ENCODE assay signal across 16 mouse cellular contexts in the genomic region with DNA sequence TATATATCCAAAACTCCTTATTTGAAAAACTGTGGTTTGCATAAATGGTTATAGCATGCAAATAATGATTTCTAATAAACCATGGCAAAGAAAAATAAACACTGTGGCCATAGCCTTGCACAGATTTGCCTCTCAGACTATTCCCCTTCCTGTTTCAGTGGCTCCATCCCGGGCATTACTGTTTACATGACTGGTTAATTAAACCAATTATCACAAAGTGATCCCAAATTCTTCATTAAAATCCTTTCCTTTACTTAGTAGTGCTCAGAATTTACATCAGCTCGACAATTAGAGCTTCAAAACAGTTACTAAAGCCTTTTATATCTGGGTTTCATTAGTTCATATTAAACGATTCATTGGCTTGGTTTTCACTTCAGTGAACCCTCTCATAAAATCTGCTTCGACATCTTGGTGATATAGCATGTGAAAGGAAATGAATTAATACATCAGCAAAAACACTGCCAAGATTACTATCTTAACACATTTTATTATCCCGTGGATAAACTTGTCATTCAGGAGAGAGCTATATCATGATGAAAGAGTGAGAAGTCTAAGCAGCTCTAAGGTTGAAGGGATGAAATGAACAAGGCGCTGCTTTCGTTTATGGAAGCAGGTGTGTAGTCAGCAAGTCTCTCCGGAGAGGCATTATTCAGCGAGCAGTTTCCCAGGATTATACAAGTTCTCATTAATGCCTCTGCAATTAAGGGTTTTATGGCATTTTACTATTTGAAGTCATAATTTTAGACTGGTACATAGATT.
DNase-seq lines count a peak whose midpoint lies in the region; ATAC-seq and TF ChIP-seq lines count a peak whose summit lies in the region.
"Had no signal": no experiment of that assay in that cellular context is flagged by ENCODE, and none has a peak within 500 bp of the region (broad histone marks: within the 10 kb centered on the region; RNA-seq: fewer than 3 reads in every experiment).

No protein-coding gene starts in this region.

- 49% methylated on average over 9 of the region's 9 CpGs for WGBS in embryonic facial prominence, embryonic 14.5 days
- 74% methylated on average over 9 of the region's 9 CpGs for WGBS in embryonic facial prominence, embryonic 10.5 days
- WGBS in midbrain, embryonic 13.5 days, result 64% methylated on average over 9 of the region's 9 CpGs
- 61% methylated on average over 9 of the region's 9 CpGs for whole genome bisulfite sequencing in midbrain, embryonic 16.5 days
- 16% methylated on average over 9 of the region's 9 CpGs for WGBS in forebrain, postnatal 0 days
- WGBS in lung, postnatal 0 days, result 62% methylated on average over 9 of the region's 9 CpGs

- TF ChIP-seq CTCF in forebrain, postnatal 0 days (IDR thresholded peaks at IDR 0.05; ENCODE audit: low read depth), result no peak
- no peak for TF ChIP-seq CTCF in lung, postnatal 0 days (IDR thresholded peaks at IDR 0.05)

- peak; percentile 8 for DNase-seq in embryonic facial prominence, embryonic 14.5 days (ENCODE audit: low spot score)
- no peak for DNase-seq in embryonic facial prominence, embryonic 10.5 days (ENCODE audit: low spot score)
- peak; percentile 1 for DNase-seq in forebrain, postnatal 0 days
- DNase-seq in retina, postnatal 1 day, result peak; percentile 86
- no peak for DNase-seq in thymus, adult 18-20 months
- DNase-seq in lung, postnatal 0 days (ENCODE audit: low spot score), result no peak
- DNase-seq: B cell, adult 2 months; cerebellum, adult 18-20 months; gastrocnemius, adult 2 months; heart, adult 18-20 months; lung, embryonic 14.5 days had no signal

- no peaks in the 10 kb centered on the region for H3K4me1 ChIP-seq in embryonic facial prominence, embryonic 14.5 days (ENCODE audit: control insufficient read depth, insufficient read depth, low read length)
- H3K4me1 ChIP-seq in embryonic facial prominence, embryonic 10.5 days, result no peaks in the 10 kb centered on the region
- no peaks in the 10 kb centered on the region for H3K4me1 ChIP-seq in midbrain, embryonic 13.5 days (replicated peaks)
- no peaks in the 10 kb centered on the region for H3K4me1 ChIP-seq in midbrain, embryonic 16.5 days (ENCODE audit: control insufficient read depth, insufficient read depth, low read length)
- H3K4me1 ChIP-seq in forebrain, postnatal 0 days (ENCODE audit: insufficient read depth), result no peaks in the 10 kb centered on the region
- H3K4me1 ChIP-seq in lung, postnatal 0 days (ENCODE audit: insufficient read depth, low read depth, low read length), result no peaks in the 10 kb centered on the region
- H3K4me1 ChIP-seq: heart, embryonic 15.5 days had no signal

- TF ChIP-seq EP300 in lung, postnatal 0 days (IDR thresholded peaks at IDR 0.05), result no peak

- H3K36me3 ChIP-seq in embryonic facial prominence, embryonic 14.5 days (ENCODE audit: control insufficient read depth, insufficient read depth, low read length), result no peaks in the 10 kb centered on the region
- H3K36me3 ChIP-seq in embryonic facial prominence, embryonic 10.5 days (replicated peaks), result no peaks in the 10 kb centered on the region
- H3K36me3 ChIP-seq in midbrain, embryonic 13.5 days, result no peaks in the 10 kb centered on the region
- H3K36me3 ChIP-seq in midbrain, embryonic 16.5 days (ENCODE audit: control insufficient read depth, insufficient read depth, low read length), result no peaks in the 10 kb centered on the region
- no peaks in the 10 kb centered on the region for H3K36me3 ChIP-seq in forebrain, postnatal 0 days (ENCODE audit: insufficient read depth)
- no peaks in the 10 kb centered on the region for H3K36me3 ChIP-seq in lung, postnatal 0 days (ENCODE audit: insufficient read depth, low read length)
- H3K36me3 ChIP-seq: heart, embryonic 15.5 days had no signal

- H3K4me2 ChIP-seq in embryonic facial prominence, embryonic 14.5 days (ENCODE audit: low read depth, low read length), result no peak overlapping the region
- H3K4me2 ChIP-seq in midbrain, embryonic 13.5 days (replicated peaks), result no peak overlapping the region
- no peak overlapping the region for H3K4me2 ChIP-seq in midbrain, embryonic 16.5 days (ENCODE audit: low read length)
- peak overlapping the region; percentile 30 for H3K4me2 ChIP-seq in forebrain, postnatal 0 days (ENCODE audit: low read depth)
- H3K4me2 ChIP-seq in lung, postnatal 0 days (replicated peaks; ENCODE audit: low read depth, low read length), result no peak overlapping the region
- H3K4me2 ChIP-seq: heart, embryonic 15.5 days; liver, embryonic 11.5 days; lung, embryonic 14.5 days had no signal

- H3K27ac ChIP-seq in embryonic facial prominence, embryonic 14.5 days (replicated peaks; ENCODE audit: low read depth, low read length), result no peak overlapping the region
- H3K27ac ChIP-seq in embryonic facial prominence, embryonic 10.5 days (replicated peaks), result no peak overlapping the region
- 0 out of 2 replicates have a peak overlapping the region, but pooled peaks have one; percentile 9 for H3K27ac ChIP-seq in midbrain, embryonic 13.5 days
- H3K27ac ChIP-seq in midbrain, embryonic 16.5 days (ENCODE audit: low read length), result no peak overlapping the region
- no peak overlapping the region for H3K27ac ChIP-seq in forebrain, postnatal 0 days (ENCODE audit: low read depth, low read length)
- no peak overlapping the region for H3K27ac ChIP-seq in lung, postnatal 0 days (ENCODE audit: low read length)
- H3K27ac ChIP-seq: gastrocnemius, adult 2 months; heart, embryonic 15.5 days; left cerebral cortex, adult 2 months had no signal

- H3K4me3 ChIP-seq in embryonic facial prominence, embryonic 14.5 days (ENCODE audit: low read depth, low read length), result no peak overlapping the region
- H3K4me3 ChIP-seq in embryonic facial prominence, embryonic 10.5 days, result no peak overlapping the region
- no peak overlapping the region for H3K4me3 ChIP-seq in midbrain, embryonic 13.5 days (replicated peaks)
- H3K4me3 ChIP-seq in midbrain, embryonic 16.5 days (ENCODE audit: low read depth, low read length), result no peak overlapping the region
- no peak overlapping the region for H3K4me3 ChIP-seq in forebrain, postnatal 0 days (ENCODE audit: low read depth, low read length)
- H3K4me3 ChIP-seq in lung, postnatal 0 days (ENCODE audit: low read depth, low read length), result no peak overlapping the region
- H3K4me3 ChIP-seq: gastrocnemius, adult 2 months; heart, embryonic 15.5 days; left cerebral cortex, adult 2 months had no signal

- no peaks in the 10 kb centered on the region for H3K9me3 ChIP-seq in embryonic facial prominence, embryonic 14.5 days (ENCODE audit: control insufficient read depth, low read length)
- H3K9me3 ChIP-seq in embryonic facial prominence, embryonic 10.5 days, result no peaks in the 10 kb centered on the region
- no peaks in the 10 kb centered on the region for H3K9me3 ChIP-seq in midbrain, embryonic 13.5 days
- no peaks in the 10 kb centered on the region for H3K9me3 ChIP-seq in midbrain, embryonic 16.5 days (replicated peaks; ENCODE audit: control insufficient read depth, low read length, poor library complexity, severe bottlenecking)
- H3K9me3 ChIP-seq in forebrain, postnatal 0 days (ENCODE audit: low read length), result no peaks in the 10 kb centered on the region
- no peaks in the 10 kb centered on the region for H3K9me3 ChIP-seq in lung, postnatal 0 days (ENCODE audit: low read length)
- H3K9me3 ChIP-seq: heart, embryonic 15.5 days had no signal

- no peak overlapping the region for H3K9ac ChIP-seq in embryonic facial prominence, embryonic 14.5 days (ENCODE audit: low read depth, low read length)
- H3K9ac ChIP-seq in midbrain, embryonic 13.5 days (replicated peaks), result no peak overlapping the region
- H3K9ac ChIP-seq in midbrain, embryonic 16.5 days (ENCODE audit: low read depth, low read length), result no peak overlapping the region
- H3K9ac ChIP-seq in forebrain, postnatal 0 days, result no peak overlapping the region
- H3K9ac ChIP-seq in lung, postnatal 0 days (replicated peaks; ENCODE audit: low read depth), result no peak overlapping the region
- H3K9ac ChIP-seq: heart, embryonic 15.5 days; lung, embryonic 14.5 days had no signal

- no peak for ATAC-seq in embryonic facial prominence, embryonic 14.5 days (ENCODE audit: low read depth)
- no peak for ATAC-seq in midbrain, embryonic 13.5 days
- ATAC-seq in midbrain, embryonic 16.5 days, result no peak
- peak; percentile 27; the same call in 1 of the 2 replicates for ATAC-seq in forebrain, postnatal 0 days
- no peak for ATAC-seq in lung, postnatal 0 days

- H3K27me3 ChIP-seq in embryonic facial prominence, embryonic 14.5 days (replicated peaks; ENCODE audit: control insufficient read depth, insufficient read depth, low read length), result no peaks in the 10 kb centered on the region
- H3K27me3 ChIP-seq in embryonic facial prominence, embryonic 10.5 days (replicated peaks; ENCODE audit: low read depth, poor library complexity, severe bottlenecking), result no peaks in the 10 kb centered on the region
- no peaks in the 10 kb centered on the region for H3K27me3 ChIP-seq in midbrain, embryonic 13.5 days
- no peaks in the 10 kb centered on the region for H3K27me3 ChIP-seq in midbrain, embryonic 16.5 days (ENCODE audit: control insufficient read depth, insufficient read depth, low read depth, low read length)
- H3K27me3 ChIP-seq in forebrain, postnatal 0 days (ENCODE audit: insufficient read depth, low read length), result no peaks in the 10 kb centered on the region
- H3K27me3 ChIP-seq in lung, postnatal 0 days (replicated peaks; ENCODE audit: insufficient read depth, low read length), result no peaks in the 10 kb centered on the region
- H3K27me3 ChIP-seq: heart, embryonic 15.5 days had no signal

Comparison
In these comparisons a context has a peak if more than half of its experiments do, and no peak if none do; other contexts are left out.
1. DNase-seq: peak in embryonic facial prominence, embryonic 14.5 days (single experiment), forebrain, postnatal 0 days (single experiment) and retina, postnatal 1 day (single experiment); none in embryonic facial prominence, embryonic 10.5 days (single experiment), thymus, adult 18-20 months (0 of 2) and lung, postnatal 0 days (single experiment).